Mouse (Mus musculus): ENCODE results near the gene Msmp.
"Not testable (repeated sequence)": the region's sequence is repeated elsewhere in the genome, so short reads cannot be mapped to it uniquely, and the experiment has no call there.

DNA sequence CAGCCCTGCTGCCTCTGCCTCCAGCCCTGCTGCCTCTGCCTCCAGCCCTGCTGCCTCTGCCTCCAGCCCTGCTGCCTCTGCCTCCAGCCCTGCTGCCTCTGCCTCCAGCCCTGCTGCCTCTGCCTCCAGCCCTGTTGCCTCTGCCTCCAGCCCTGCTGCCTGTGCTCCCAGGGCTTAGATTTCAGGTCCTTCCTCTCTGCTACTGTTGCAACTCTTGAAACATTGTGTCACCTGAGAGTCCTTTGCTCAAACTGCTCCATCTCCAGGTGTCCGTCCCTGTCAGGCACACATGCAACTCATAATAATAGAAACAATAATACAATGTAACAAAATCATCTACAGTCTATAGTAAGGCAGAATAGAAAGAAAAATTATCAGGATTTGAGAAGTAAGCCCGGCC is 12.3 kb upstream of the Msmp start:
- TF ChIP-seq CTCF (IDR thresholded peaks at IDR 0.05; ENCODE audit: low read depth, low read length); EP300 (IDR thresholded peaks at IDR 0.05; ENCODE audit: insufficient read depth, low read depth, low read length): not testable (repeated sequence)
